Mouse (Mus musculus) kidney, postnatal 0 days (tissue): ENCODE measurements at regions not wholly inside any gene's neighbourhood (a gene's known extent, or its start where the extent isn't known, plus 50 kb on each side); places are given as distances from the start of the nearest gene placed in this dataset.

Experiments
- ATAC-seq: fragments of 200-750 bp; cut with Nextera tagmentation; replicated peaks from 2 replicates; pipeline ENCODE4 v1.8.0; 2017; ENCODE audit warnings: low read depth, moderate number of reproducible peaks, moderate TSS enrichment, moderate library complexity; ENCODE audit not compliant: low FRiP score
- DNase-seq: peaks from one replicate; pipeline ENCODE4 v3.0.0-alpha.2; 2016; ENCODE audit warnings: low spot score
- H3K27ac ChIP-seq: fragments of 300-500 bp; sonication (generic); 2 replicates; pipeline ENCODE4 v1.5.1; 2014; ENCODE audit warnings: mild to moderate bottlenecking
- H3K27me3 ChIP-seq: fragments of 300-500 bp; sonication (generic); 2 replicates; pipeline ENCODE4 v1.6.1; 2014; ENCODE audit warnings: low read length, mixed read lengths; ENCODE audit not compliant: insufficient read depth
- H3K36me3 ChIP-seq: fragments of 300-500 bp; sonication (generic); 2 replicates; pipeline ENCODE4 v1.6.1; 2014; ENCODE audit warnings: low read length, mixed read lengths; ENCODE audit not compliant: insufficient read depth
- H3K4me1 ChIP-seq: fragments of 300-500 bp; sonication (generic); replicated peaks from 2 replicates; pipeline ENCODE4 v1.6.1; 2014; ENCODE audit warnings: antibody characterized with exemption, low read length, mixed read lengths; ENCODE audit not compliant: insufficient read depth
- H3K4me2 ChIP-seq: fragments of 300-500 bp; sonication (generic); 2 replicates; pipeline ENCODE4 v1.6.1; 2014; ENCODE audit warnings: mild to moderate bottlenecking, low read length, moderate library complexity, mixed read lengths
- H3K4me3 ChIP-seq: fragments of 300-500 bp; sonication (generic); replicated peaks from 2 replicates; pipeline ENCODE4 v1.5.1; 2014; ENCODE audit warnings: low read depth, low read length
- H3K9ac ChIP-seq: fragments of 300-500 bp; sonication (generic); 2 replicates; pipeline ENCODE4 v1.6.1; 2014; ENCODE audit warnings: low read depth, low read length
- H3K9me3 ChIP-seq: fragments of 300-500 bp; sonication (generic); replicated peaks from 2 replicates; pipeline ENCODE4 v1.6.1; 2016; ENCODE audit warnings: low read length, inconsistent platforms, mixed read lengths
- CTCF ChIP-seq: IDR thresholded peaks from 2 replicates; pipeline ENCODE4 v1.5.1; 2016; ENCODE audit warnings: antibody characterized with exemption, low read depth, mild to moderate bottlenecking, moderate library complexity
- WGBS: fragments of 180-500 bp; shearing (Covaris S2); extraction: QIAGEN DNeasy Blood & Tissue Kit; methylation state at CpG from one replicate; pipeline ENCODE4 v1.1.7; 2014; 5-methylcytosine and 5-hydroxymethylcytosine counted together

GRCm38 (mm10) chr3:42762205-42762604 lies 1019.8 kb downstream of the D3Ertd751e start:
- ATAC-seq: no peak
- TF ChIP-seq CTCF: no peak
- no peaks in the 10 kb centered on the region for H3K9me3 ChIP-seq
- H3K4me1 ChIP-seq: no peaks in the 10 kb centered on the region
- no peaks in the 10 kb centered on the region for H3K27me3 ChIP-seq
- H3K9ac ChIP-seq: no peak overlapping the region
- H3K36me3 ChIP-seq: no peaks in the 10 kb centered on the region
- H3K4me3 ChIP-seq: no peak overlapping the region
- H3K27ac ChIP-seq: no peak overlapping the region
- no peak for DNase-seq
- H3K4me2 ChIP-seq: no peak overlapping the region

- Histone ChIP-seq H3K4me3 (no peak overlapping the region), H3K27ac (no peak overlapping the region), H3K36me3 (no peaks in the 10 kb centered on the region), H3K27me3 (no peaks in the 10 kb centered on the region), H3K4me1 (no peaks in the 10 kb centered on the region), H3K9ac (no peak overlapping the region), H3K4me2 (no peak overlapping the region), H3K9me3 (no peaks in the 10 kb centered on the region)
- WGBS: 87% methylated on average over 3 of the region's 3 CpGs
- no peak for DNase-seq
- no peak for ATAC-seq
- TF ChIP-seq CTCF: no peak
Observed at GRCm38 (mm10) chr3:42783478-42783877, 1041.1 kb downstream of the D3Ertd751e start.

GRCm38 (mm10) chr3:42784203-42784602 lies 1041.8 kb downstream of the D3Ertd751e start:
- Histone ChIP-seq H3K36me3 (no peaks in the 10 kb centered on the region), H3K4me2 (no peak overlapping the region), H3K4me1 (no peaks in the 10 kb centered on the region), H3K27me3 (no peaks in the 10 kb centered on the region), H3K9ac (no peak overlapping the region), H3K27ac (no peak overlapping the region), H3K4me3 (no peak overlapping the region), H3K9me3 (no peaks in the 10 kb centered on the region)
- no peak for TF ChIP-seq CTCF
- ATAC-seq (no peak), DNase-seq (no peak)
- 78% methylated on average over 2 of the region's 2 CpGs for WGBS

- no peak for ATAC-seq
- H3K9me3 ChIP-seq: no peaks in the 10 kb centered on the region
- no peak overlapping the region for H3K9ac ChIP-seq
- DNase-seq: no peak
- H3K27ac ChIP-seq: no peak overlapping the region
- no peak overlapping the region for H3K4me3 ChIP-seq
- H3K4me2 ChIP-seq: no peak overlapping the region
- H3K27me3 ChIP-seq: no peaks in the 10 kb centered on the region
- no peak for TF ChIP-seq CTCF
- H3K36me3 ChIP-seq: no peaks in the 10 kb centered on the region
- H3K4me1 ChIP-seq: no peaks in the 10 kb centered on the region
Observed at GRCm38 (mm10) chr3:42790415-42790814, 1048.0 kb downstream of the D3Ertd751e start.

- Histone ChIP-seq H3K4me3 (no peak overlapping the region), H3K9ac (no peak overlapping the region), H3K27me3 (no peaks in the 10 kb centered on the region), H3K4me2 (no peak overlapping the region), H3K9me3 (no peaks in the 10 kb centered on the region), H3K4me1 (no peaks in the 10 kb centered on the region), H3K27ac (no peak overlapping the region), H3K36me3 (no peaks in the 10 kb centered on the region)
- no peak for TF ChIP-seq CTCF
- DNase-seq (no peak), ATAC-seq (no peak)
Observed at GRCm38 (mm10) chr3:42791878-42792277, 1049.5 kb downstream of the D3Ertd751e start.

- H3K4me2 ChIP-seq: no peak overlapping the region
- no peaks in the 10 kb centered on the region for H3K36me3 ChIP-seq
- H3K4me1 ChIP-seq: no peaks in the 10 kb centered on the region
- H3K4me3 ChIP-seq: no peak overlapping the region
- DNase-seq (no peak), ATAC-seq (no peak)
- no peaks in the 10 kb centered on the region for H3K27me3 ChIP-seq
- H3K9ac ChIP-seq: no peak overlapping the region
- no peak for TF ChIP-seq CTCF
- no peaks in the 10 kb centered on the region for H3K9me3 ChIP-seq
- WGBS: 27% methylated on average over 1 of the region's 1 CpGs
- no peak overlapping the region for H3K27ac ChIP-seq
Observed at GRCm38 (mm10) chr3:42830456-42830855, 1088.0 kb downstream of the D3Ertd751e start.

GRCm38 (mm10) chr3:42867370-42867769 lies 1125.0 kb downstream of the D3Ertd751e start:
- no peaks in the 10 kb centered on the region for H3K27me3 ChIP-seq
- ATAC-seq: no peak
- no peak overlapping the region for H3K4me3 ChIP-seq
- H3K9ac ChIP-seq: no peak overlapping the region
- WGBS: 84% methylated on average over 1 of the region's 1 CpGs
- no peaks in the 10 kb centered on the region for H3K9me3 ChIP-seq
- no peak for DNase-seq
- H3K36me3 ChIP-seq: no peaks in the 10 kb centered on the region
- H3K27ac ChIP-seq: no peak overlapping the region
- no peak for TF ChIP-seq CTCF
- H3K4me1 ChIP-seq: no peaks in the 10 kb centered on the region
- no peak overlapping the region for H3K4me2 ChIP-seq
